Mouse (Mus musculus) liver, postnatal 0 days (tissue): Measurements from ENCODE around the gene Ttc14.

Experiments used
- CTCF ChIP-seq: sonication (generic); IDR thresholded peaks from 2 replicates; pipeline ENCODE4 v1.5.1; 2016; ENCODE audit warnings: antibody characterized with exemption, low read depth
- EP300 ChIP-seq: IDR thresholded peaks from 2 replicates; pipeline ENCODE4 v1.6.1; 2016; ENCODE audit warnings: antibody characterized with exemption, low read depth, mild to moderate bottlenecking

GRCm38 (mm10) chr3:33843801-33844632 is 44.4 kb downstream of the Ttc14 start, which contains the start of gene Ccdc39:
- TF ChIP-seq EP300 (no peak), CTCF (no peak)
